Mouse (Mus musculus): ENCODE results near the gene Ablim2. TPM values are rescaled to one million over a fixed set of nuclear protein-coding genes. Genes with fewer than 3 reads are reported as not detected.

Gene Ablim2
- polyA plus RNA-seq, 1 experiment from 2014 or later = 2.0 TPM

GRCm38 (mm10) chr5:35761323-35761722 lies 3.6 kb downstream of the Ablim2 start:
- H3K36me3 ChIP-seq (ENCODE audit: control insufficient read depth, insufficient read depth) = no peaks in the 10 kb centered on the region
- H3K4me3 ChIP-seq (ENCODE audit: low read depth, low read length) = no peak overlapping the region
- H3K9ac ChIP-seq (ENCODE audit: low read depth, low read length) = no peak overlapping the region
- H3K27me3 ChIP-seq (replicated peaks; ENCODE audit: control insufficient read depth, insufficient read depth, low read length) = peaks cover 22% of the 10 kb centered on the region
- no peak overlapping the region for H3K4me2 ChIP-seq (replicated peaks; ENCODE audit: low read depth)
- TF ChIP-seq CTCF (IDR thresholded peaks at IDR 0.05; ENCODE audit: low read depth) = peak; percentile 32; the same call in 1 of the 2 replicates
- no peaks in the 10 kb centered on the region; the same call in 1 of the 2 replicates for H3K4me1 ChIP-seq (replicated peaks; ENCODE audit: control insufficient read depth, insufficient read depth, low read length)
- 69% methylated on average over 5 of the region's 5 CpGs for WGBS
- no peak for ATAC-seq
- H3K27ac ChIP-seq (ENCODE audit: low read depth, low read length) = no peak overlapping the region
- H3K9me3 ChIP-seq (ENCODE audit: control insufficient read depth) = no peaks in the 10 kb centered on the region

- ATAC-seq = no peak
- Histone ChIP-seq H3K4me2 (replicated peaks; ENCODE audit: low read depth) (no peak overlapping the region), H3K9ac (ENCODE audit: low read depth, low read length) (no peak overlapping the region), H3K4me1 (replicated peaks; ENCODE audit: control insufficient read depth, insufficient read depth, low read length) (no peaks in the 10 kb centered on the region; the same call in 1 of the 2 replicates), H3K4me3 (ENCODE audit: low read depth, low read length) (no peak overlapping the region), H3K36me3 (ENCODE audit: control insufficient read depth, insufficient read depth) (no peaks in the 10 kb centered on the region), H3K27me3 (replicated peaks; ENCODE audit: control insufficient read depth, insufficient read depth, low read length) (peaks cover 22% of the 10 kb centered on the region), H3K9me3 (ENCODE audit: control insufficient read depth) (no peaks in the 10 kb centered on the region), H3K27ac (ENCODE audit: low read depth, low read length) (no peak overlapping the region)
- TF ChIP-seq CTCF (IDR thresholded peaks at IDR 0.05; ENCODE audit: low read depth) = no peak
- 71% methylated on average over 5 of the region's 5 CpGs for WGBS
These were observed 4.7 kb downstream of the Ablim2 start for GRCm38 (mm10) chr5:35762388-35762787.

- no peak for ATAC-seq
- H3K4me1 ChIP-seq (replicated peaks; ENCODE audit: control insufficient read depth, insufficient read depth, low read length) = peaks cover under 1% of the 10 kb centered on the region; the same call in 1 of the 2 replicates
- no peak overlapping the region for H3K9ac ChIP-seq (ENCODE audit: low read depth, low read length)
- no peak for TF ChIP-seq CTCF (IDR thresholded peaks at IDR 0.05; ENCODE audit: low read depth)
- no peak overlapping the region for H3K4me2 ChIP-seq (replicated peaks; ENCODE audit: low read depth)
- H3K4me3 ChIP-seq (ENCODE audit: low read depth, low read length) = no peak overlapping the region
- no peak overlapping the region for H3K27ac ChIP-seq (ENCODE audit: low read depth, low read length)
- no peaks in the 10 kb centered on the region for H3K9me3 ChIP-seq (ENCODE audit: control insufficient read depth)
- WGBS = 72% methylated on average over 10 of the region's 10 CpGs
- peaks cover 22% of the 10 kb centered on the region for H3K27me3 ChIP-seq (replicated peaks; ENCODE audit: control insufficient read depth, insufficient read depth, low read length)
- H3K36me3 ChIP-seq (ENCODE audit: control insufficient read depth, insufficient read depth) = no peaks in the 10 kb centered on the region
These were observed 5.2 kb downstream of the Ablim2 start for GRCm38 (mm10) chr5:35762850-35763249.

GRCm38 (mm10) chr5:35765909-35766308 lies 8.2 kb downstream of the Ablim2 start:
- 83% methylated on average over 6 of the region's 6 CpGs for WGBS
- Histone ChIP-seq H3K27ac (ENCODE audit: low read depth, low read length) (no peak overlapping the region), H3K36me3 (ENCODE audit: control insufficient read depth, insufficient read depth) (no peaks in the 10 kb centered on the region), H3K9ac (ENCODE audit: low read depth, low read length) (no peak overlapping the region), H3K4me3 (ENCODE audit: low read depth, low read length) (no peak overlapping the region), H3K9me3 (ENCODE audit: control insufficient read depth) (no peaks in the 10 kb centered on the region), H3K4me1 (replicated peaks; ENCODE audit: control insufficient read depth, insufficient read depth, low read length) (0 out of 2 replicates have a peak, but pooled peaks cover 10% of the 10 kb centered on the region), H3K27me3 (replicated peaks; ENCODE audit: control insufficient read depth, insufficient read depth, low read length) (no peaks in the 10 kb centered on the region), H3K4me2 (replicated peaks; ENCODE audit: low read depth) (no peak overlapping the region)
- no peak for ATAC-seq
- TF ChIP-seq CTCF (IDR thresholded peaks at IDR 0.05; ENCODE audit: low read depth) = no peak

- WGBS = 69% methylated on average over 3 of the region's 3 CpGs
- H3K27me3 ChIP-seq (replicated peaks; ENCODE audit: control insufficient read depth, insufficient read depth, low read length) = no peaks in the 10 kb centered on the region
- no peak for TF ChIP-seq CTCF (IDR thresholded peaks at IDR 0.05; ENCODE audit: low read depth)
- H3K27ac ChIP-seq (ENCODE audit: low read depth, low read length) = no peak overlapping the region
- H3K9ac ChIP-seq (ENCODE audit: low read depth, low read length) = no peak overlapping the region
- ATAC-seq = no peak
- H3K4me2 ChIP-seq (replicated peaks; ENCODE audit: low read depth) = no peak overlapping the region
- H3K9me3 ChIP-seq (ENCODE audit: control insufficient read depth) = no peaks in the 10 kb centered on the region
- H3K4me3 ChIP-seq (ENCODE audit: low read depth, low read length) = no peak overlapping the region
- H3K4me1 ChIP-seq (replicated peaks; ENCODE audit: control insufficient read depth, insufficient read depth, low read length) = 0 out of 2 replicates have a peak, but pooled peaks cover 10% of the 10 kb centered on the region
- H3K36me3 ChIP-seq (ENCODE audit: control insufficient read depth, insufficient read depth) = no peaks in the 10 kb centered on the region
These were observed 10.8 kb downstream of the Ablim2 start for GRCm38 (mm10) chr5:35768525-35768924.

- Histone ChIP-seq H3K4me3 (ENCODE audit: low read depth, low read length) (no peak overlapping the region), H3K9ac (ENCODE audit: low read depth, low read length) (no peak overlapping the region), H3K9me3 (ENCODE audit: control insufficient read depth) (no peaks in the 10 kb centered on the region), H3K27me3 (replicated peaks; ENCODE audit: control insufficient read depth, insufficient read depth, low read length) (no peaks in the 10 kb centered on the region), H3K27ac (ENCODE audit: low read depth, low read length) (no peak overlapping the region), H3K4me2 (replicated peaks; ENCODE audit: low read depth) (no peak overlapping the region), H3K36me3 (ENCODE audit: control insufficient read depth, insufficient read depth) (no peaks in the 10 kb centered on the region), H3K4me1 (replicated peaks; ENCODE audit: control insufficient read depth, insufficient read depth, low read length) (0 out of 2 replicates have a peak, but pooled peaks cover 10% of the 10 kb centered on the region)
- TF ChIP-seq CTCF (IDR thresholded peaks at IDR 0.05; ENCODE audit: low read depth) = no peak
- ATAC-seq = no peak
- WGBS = 91% methylated on average over 7 of the region's 7 CpGs
These were observed 11.3 kb downstream of the Ablim2 start for GRCm38 (mm10) chr5:35768997-35769396.

GRCm38 (mm10) chr5:35770246-35770645 lies 12.6 kb downstream of the Ablim2 start:
- Histone ChIP-seq H3K27ac (ENCODE audit: low read depth, low read length) (no peak overlapping the region), H3K4me3 (ENCODE audit: low read depth, low read length) (no peak overlapping the region), H3K4me2 (replicated peaks; ENCODE audit: low read depth) (no peak overlapping the region), H3K9me3 (ENCODE audit: control insufficient read depth) (no peaks in the 10 kb centered on the region), H3K9ac (ENCODE audit: low read depth, low read length) (no peak overlapping the region), H3K36me3 (ENCODE audit: control insufficient read depth, insufficient read depth) (no peaks in the 10 kb centered on the region), H3K4me1 (replicated peaks; ENCODE audit: control insufficient read depth, insufficient read depth, low read length) (0 out of 2 replicates have a peak, but pooled peaks cover 10% of the 10 kb centered on the region), H3K27me3 (replicated peaks; ENCODE audit: control insufficient read depth, insufficient read depth, low read length) (no peaks in the 10 kb centered on the region)
- ATAC-seq = no peak
- 90% methylated on average over 2 of the region's 2 CpGs for WGBS
- TF ChIP-seq CTCF (IDR thresholded peaks at IDR 0.05; ENCODE audit: low read depth) = no peak

Data from intestine, postnatal 0 days (tissue).